Mouse (Mus musculus) CH12.LX (cell line): Measurements from ENCODE around the gene Mycn. TPM values are rescaled to one million over a fixed set of nuclear protein-coding genes. Genes with fewer than 3 reads are reported as not detected.

Experiments
- DNase-seq: peaks from one replicate; pipeline ENCODE4 v3.0.0-alpha.2; 2013; ENCODE audit errors: extremely low read depth
- H3K27ac ChIP-seq: 2 replicates; pipeline ENCODE4 v1.5.1; 2012; ENCODE audit warnings: low read depth, mild to moderate bottlenecking, control low read depth, moderate library complexity; ENCODE audit not compliant: insufficient read depth
- H3K27me3 ChIP-seq: replicated peaks from 2 replicates; pipeline ENCODE3; 2012; ENCODE audit warnings: inconsistent platforms
- H3K36me3 ChIP-seq, 2 experiments: replicated peaks in 1 of 2; 2 replicates each; pipeline versions ENCODE3 to v1.6.1; 2012; ENCODE audit warnings: inconsistent platforms in 1 of 2, low read length in 1 of 2, mild to moderate bottlenecking in 1 of 2, mixed read lengths in 1 of 2, moderate library complexity in 1 of 2; ENCODE audit not compliant: control insufficient read depth in 1 of 2, insufficient read depth in 1 of 2
- H3K4me1 ChIP-seq, 2 experiments: 2 replicates each; pipeline ENCODE4 v1.6.1; 2012; ENCODE audit warnings: inconsistent platforms in 1 of 2, moderate library complexity in 1 of 2; ENCODE audit not compliant: insufficient read depth in 2 of 2, control insufficient read depth in 1 of 2
- H3K4me2 ChIP-seq: 2 replicates; pipeline ENCODE4 v1.6.1; 2012; ENCODE audit warnings: low read depth, mild to moderate bottlenecking, control low read depth; ENCODE audit not compliant: poor library complexity, insufficient read depth, severe bottlenecking
- H3K4me3 ChIP-seq, 3 experiments: fragments of 150-350 bp in 1 of 3; sonication (generic) in 1 of 3; replicated peaks in 1 of 3; 2 replicates each; pipeline versions ENCODE3 to v1.5.1; 2011 to 2012; ENCODE audit warnings: low read depth in 2 of 3, low read length in 2 of 3, mild to moderate bottlenecking in 2 of 3, moderate library complexity in 2 of 3, control low read depth in 1 of 3, improper control_type of control experiment in 1 of 3, inconsistent platforms in 1 of 3, mixed read lengths in 1 of 3; ENCODE audit not compliant: poor library complexity in 1 of 3
- H3K79me2 ChIP-seq: replicated peaks from 2 replicates; pipeline ENCODE4 v1.6.1; 2012; ENCODE audit warnings: mild to moderate bottlenecking, moderate library complexity; ENCODE audit not compliant: control insufficient read depth, poor library complexity, insufficient read depth, severe bottlenecking; ENCODE audit errors: extremely low read depth
- H3K9ac ChIP-seq: 2 replicates; pipeline ENCODE4 v1.6.1; 2012; ENCODE audit warnings: low read depth, mild to moderate bottlenecking, control low read depth, moderate library complexity; ENCODE audit not compliant: insufficient read depth
- H3K9me3 ChIP-seq: replicated peaks from 2 replicates; pipeline ENCODE3; 2012; ENCODE audit warnings: low read length, inconsistent platforms, mixed read lengths
- CHD2 ChIP-seq: IDR thresholded peaks from 2 replicates; pipeline ENCODE4 v1.6.1; 2011; ENCODE audit warnings: low read length, improper control_type of control experiment
- CTCF ChIP-seq, 2 experiments: IDR thresholded peaks in 1 of 2; conservative IDR thresholded peaks in 1 of 2; 2 replicates each; pipeline ENCODE4 v1.5.1; 2011 to 2012; ENCODE audit warnings: low read depth in 2 of 2, low read length in 2 of 2, improper control_type of control experiment in 1 of 2, inconsistent platforms in 1 of 2, mild to moderate bottlenecking in 1 of 2, moderate library complexity in 1 of 2
- ELF1 ChIP-seq: IDR thresholded peaks from 2 replicates; pipeline ENCODE4 v1.6.1; 2014; ENCODE audit warnings: low read depth, mild to moderate bottlenecking, inconsistent platforms, low read length, improper control_type of control experiment
- EP300 ChIP-seq: IDR thresholded peaks from 2 replicates; pipeline ENCODE4 v1.6.1; 2011; ENCODE audit warnings: low read length, improper control_type of control experiment
- GABPA ChIP-seq: IDR thresholded peaks from 2 replicates; pipeline ENCODE4 v1.6.1; 2012; ENCODE audit warnings: low read depth, low read length, improper control_type of control experiment, inconsistent platforms; ENCODE audit not compliant: insufficient replicate concordance
- HCFC1 ChIP-seq: IDR thresholded peaks from 2 replicates; pipeline ENCODE4 v1.6.1; 2012; ENCODE audit warnings: low read depth, mild to moderate bottlenecking, inconsistent platforms, low read length, improper control_type of control experiment
- IRF4 ChIP-seq: IDR thresholded peaks from 2 replicates; pipeline ENCODE4 v1.6.1; 2014; ENCODE audit warnings: low read depth, mild to moderate bottlenecking, inconsistent platforms, low read length, improper control_type of control experiment
- KAT2A ChIP-seq: IDR thresholded peaks from 2 replicates; pipeline ENCODE4 v1.6.1; 2012; ENCODE audit warnings: low read length, improper control_type of control experiment, inconsistent platforms; ENCODE audit not compliant: insufficient replicate concordance
- MAFK ChIP-seq: IDR thresholded peaks from 2 replicates; pipeline ENCODE4 v1.6.1; 2011; ENCODE audit warnings: low read length, improper control_type of control experiment; ENCODE audit not compliant: insufficient replicate concordance
- MAZ ChIP-seq: IDR thresholded peaks from 2 replicates; pipeline ENCODE4 v1.6.1; 2012; ENCODE audit warnings: low read depth, mild to moderate bottlenecking, inconsistent platforms, low read length, improper control_type of control experiment, moderate library complexity
- MEF2A ChIP-seq: IDR thresholded peaks from 2 replicates; pipeline ENCODE4 v1.6.1; 2014; ENCODE audit warnings: low read depth, mild to moderate bottlenecking, inconsistent platforms, low read length, improper control_type of control experiment, borderline replicate concordance
- MXI1 ChIP-seq: IDR thresholded peaks from 2 replicates; pipeline ENCODE4 v1.6.1; 2011; ENCODE audit warnings: mild to moderate bottlenecking, low read depth, low read length, improper control_type of control experiment
- MYC ChIP-seq: IDR thresholded peaks from 2 replicates; pipeline ENCODE4 v1.6.1; 2011; ENCODE audit warnings: low read depth, mild to moderate bottlenecking, improper control_type of control experiment, low read length
- NELFE ChIP-seq: IDR thresholded peaks from 2 replicates; pipeline ENCODE4 v1.6.1; 2011; ENCODE audit warnings: low read depth, low read length, improper control_type of control experiment
- PAX5 ChIP-seq: IDR thresholded peaks from 2 replicates; pipeline ENCODE4 v1.6.1; 2012; ENCODE audit warnings: low read length, inconsistent platforms, mixed read lengths
- POLR2A ChIP-seq: IDR thresholded peaks from 2 replicates; pipeline ENCODE4 v1.6.1; 2011; ENCODE audit warnings: low read depth, mild to moderate bottlenecking, improper control_type of control experiment, low read length
- POLR2AphosphoS2 ChIP-seq: IDR thresholded peaks from 2 replicates; pipeline ENCODE4 v1.6.1; 2011; ENCODE audit warnings: low read depth, low read length, improper control_type of control experiment
- RAD21 ChIP-seq: IDR thresholded peaks from 2 replicates; pipeline ENCODE4 v1.6.1; 2011; ENCODE audit warnings: low read depth, mild to moderate bottlenecking, low read length, improper control_type of control experiment, moderate library complexity
- SIN3A ChIP-seq: IDR thresholded peaks from 2 replicates; pipeline ENCODE4 v1.6.1; 2012; ENCODE audit warnings: low read length, improper control_type of control experiment, inconsistent platforms
- TBP ChIP-seq: conservative IDR thresholded peaks from 2 replicates; pipeline ENCODE4 v1.6.1; 2011; ENCODE audit warnings: low read depth, low read length, improper control_type of control experiment
- TCF12 ChIP-seq: IDR thresholded peaks from 2 replicates; pipeline ENCODE4 v1.6.1; 2014; ENCODE audit warnings: low read depth, mild to moderate bottlenecking, inconsistent platforms, low read length, improper control_type of control experiment
- UBTF ChIP-seq: IDR thresholded peaks from 2 replicates; pipeline ENCODE4 v1.6.1; 2012; ENCODE audit warnings: low read depth, mild to moderate bottlenecking, inconsistent platforms, low read length, improper control_type of control experiment, moderate library complexity
- USF1 ChIP-seq: IDR thresholded peaks from 2 replicates; pipeline ENCODE4 v1.6.1; 2014; ENCODE audit warnings: low read depth, mild to moderate bottlenecking, inconsistent platforms, low read length, improper control_type of control experiment
- USF2 ChIP-seq: conservative IDR thresholded peaks from 2 replicates; pipeline ENCODE4 v1.6.1; 2011; ENCODE audit warnings: low read depth, low read length, improper control_type of control experiment
- ZMIZ1 ChIP-seq: IDR thresholded peaks from 2 replicates; pipeline ENCODE4 v1.6.1; 2012; ENCODE audit warnings: low read depth, mild to moderate bottlenecking, inconsistent platforms, low read length, improper control_type of control experiment
- ZNF384 ChIP-seq: IDR thresholded peaks from 2 replicates; pipeline ENCODE4 v1.6.1; 2012; ENCODE audit warnings: low read depth, low read length, improper control_type of control experiment, inconsistent platforms
- dilution Hi-C: fragments of 300-500 bp; cut with MboI; formaldehyde crosslinking; loops from 2 replicates; pipeline ENCODE4 v1.14.3; 2020; ENCODE audit warnings: low sequenced_read_pairs; ENCODE audit not compliant: extremely low pct_unique_long_range_greater_than_20kb, extremely low pct_ligation_motif_present
- in situ Hi-C: fragments of 300-500 bp; cut with MboI; formaldehyde crosslinking; loops from 3 replicates; pipeline ENCODE4 v1.14.3; 2019; ENCODE audit warnings: low sequenced_read_pairs, low pct_ligation_motif_present, low pct_unique_long_range_greater_than_20kb, mixed read lengths
- polyA plus RNA-seq: library from polyadenylated mRNA; unstranded; fragments of >175 nt; gene quantifications from 2 replicates; pipeline ENCODE4 v1.2.1, GENCODE M21; 2012; ENCODE audit warnings: low read depth; ENCODE audit not compliant: insufficient read length
- total RNA-seq, 2 experiments: library from RNA; depleted of rRNA; stranded (reverse); fragments of 300-350 nt in 1 of 2; fragments of >200 nt in 1 of 2; gene quantifications; 2 replicates each; pipeline ENCODE4 v1.2.3; 2012 to 2014

Gene Mycn
- total and polyA plus RNA-seq, 3 experiments: not detected

DNA sequence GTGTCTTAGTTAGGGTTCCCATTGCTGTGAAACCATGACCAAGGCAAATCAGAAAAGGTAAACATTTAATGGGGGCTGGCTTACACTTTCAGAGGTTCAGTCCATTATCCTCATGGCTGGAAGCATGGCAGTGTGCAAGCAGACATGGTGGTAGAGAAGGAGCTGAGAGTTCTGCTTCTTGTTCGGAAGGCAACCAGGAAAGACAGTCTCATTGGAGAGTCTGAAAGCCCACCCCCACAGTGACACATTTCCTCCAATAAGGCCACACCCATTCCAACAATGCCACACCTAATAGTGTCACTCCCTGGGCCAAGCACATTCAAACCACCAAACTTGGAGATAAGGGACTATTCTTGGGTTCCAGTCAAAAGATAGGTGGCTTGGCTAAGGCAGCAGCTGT lies 39.3 kb downstream of the Mycn start:
- Histone ChIP-seq H3K79me2 (no peaks in the 10 kb centered on the region), H3K27me3 (no peaks in the 10 kb centered on the region), H3K36me3 (peaks cover 0 to 20% of the 10 kb centered on the region in 2 experiments), H3K4me2 (0 out of 2 replicates have a peak overlapping the region, but pooled peaks have one; percentile 14), H3K4me1 (peaks cover 0 to 29% of the 10 kb centered on the region in 2 experiments; a peak in 1 of 4 replicates), H3K9me3 (no peaks in the 10 kb centered on the region), H3K27ac (no peak overlapping the region), H3K4me3 (peak overlapping the region; percentile 50 to 61 (median 58)), H3K9ac (peak overlapping the region; percentile 49)
- dilution Hi-C loops (no loop called here), in situ Hi-C loops (no loop called here)
- no peak for TF ChIP-seq KAT2A
- TF ChIP-seq PAX5: no peak
- TF ChIP-seq ZMIZ1: no peak
- TF ChIP-seq NELFE: 0 out of 2 replicates have a peak, but pooled peaks have one; percentile 40
- no peak for TF ChIP-seq MYC
- TF ChIP-seq MXI1: no peak
- peak; percentile 69 for TF ChIP-seq POLR2A
- no peak for TF ChIP-seq RAD21
- TF ChIP-seq TBP: peak; percentile 72
- TF ChIP-seq MAZ: no peak
- no peak for TF ChIP-seq CTCF (conservative IDR thresholded peaks at IDR 0.05 in 1 of 2, IDR thresholded peaks at IDR 0.05 in 1 of 2; ENCODE audit: low read depth in 2 of 2, low read length in 2 of 2)
- no peak for TF ChIP-seq HCFC1
- TF ChIP-seq UBTF: no peak
- no peak for TF ChIP-seq CHD2
- TF ChIP-seq ZNF384: no peak
- no peak for TF ChIP-seq MEF2A
- no peak for TF ChIP-seq GABPA
- no peak for TF ChIP-seq TCF12
- peak; percentile 84 for DNase-seq

DNA sequence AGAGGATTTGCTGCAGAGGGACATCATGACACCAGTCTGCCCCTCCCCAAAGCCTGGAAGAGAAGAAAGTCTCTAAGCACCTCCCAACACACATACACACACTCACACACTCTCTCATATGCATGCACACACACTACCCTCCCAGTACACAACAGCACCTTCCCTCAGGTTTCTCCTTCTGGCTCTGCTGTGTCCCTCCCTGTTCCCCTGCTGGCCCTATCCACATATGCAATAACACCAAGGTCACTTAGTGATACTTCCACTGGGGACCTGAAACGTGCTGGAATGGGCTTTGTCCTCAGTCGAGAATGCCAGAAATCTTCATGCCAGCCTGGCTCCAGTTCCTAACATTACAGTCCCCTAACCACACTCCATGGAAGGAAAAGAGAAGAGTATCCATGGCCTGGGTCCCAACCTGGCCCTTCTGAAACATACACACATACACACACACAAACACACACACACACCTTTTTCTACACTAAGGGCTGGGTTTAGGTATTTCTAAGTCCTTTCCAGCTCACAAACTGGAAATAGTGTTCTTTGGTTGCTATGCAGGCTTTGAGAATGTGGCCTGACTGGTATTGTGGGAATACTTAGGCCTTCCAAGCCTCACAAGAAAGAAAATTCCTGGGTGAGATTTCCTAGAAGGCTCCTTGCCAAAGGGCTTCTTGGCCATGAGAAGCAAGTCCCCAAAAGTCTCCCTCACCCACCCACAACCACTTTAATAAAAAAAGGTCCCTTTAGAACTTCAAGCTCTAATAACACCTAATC lies 43.2 kb downstream of the Mycn start:
- Histone ChIP-seq H3K4me2 (no peak overlapping the region), H3K9ac (no peak overlapping the region), H3K79me2 (no peaks in the 10 kb centered on the region), H3K9me3 (peaks cover 5% of the 10 kb centered on the region), H3K4me1 (peaks cover 0 to 45% of the 10 kb centered on the region in 2 experiments; a peak in 1 of 4 replicates), H3K27me3 (no peaks in the 10 kb centered on the region), H3K27ac (no peak overlapping the region), H3K36me3 (peaks cover 0 to 56% of the 10 kb centered on the region in 2 experiments), H3K4me3 (no peak overlapping the region)
- in situ Hi-C loops (no loop called here), dilution Hi-C loops (no loop called here)
- no peak for DNase-seq
- TF ChIP-seq NELFE (no peak), CHD2 (no peak), KAT2A (no peak), ELF1 (no peak), TCF12 (no peak), EP300 (no peak), POLR2A (no peak), POLR2AphosphoS2 (no peak), USF1 (no peak), USF2 (no peak), MAZ (no peak), GABPA (no peak), IRF4 (no peak), SIN3A (no peak), MAFK (no peak)
